Mouse (Mus musculus): ENCODE data around the gene Dok7.

DNA sequence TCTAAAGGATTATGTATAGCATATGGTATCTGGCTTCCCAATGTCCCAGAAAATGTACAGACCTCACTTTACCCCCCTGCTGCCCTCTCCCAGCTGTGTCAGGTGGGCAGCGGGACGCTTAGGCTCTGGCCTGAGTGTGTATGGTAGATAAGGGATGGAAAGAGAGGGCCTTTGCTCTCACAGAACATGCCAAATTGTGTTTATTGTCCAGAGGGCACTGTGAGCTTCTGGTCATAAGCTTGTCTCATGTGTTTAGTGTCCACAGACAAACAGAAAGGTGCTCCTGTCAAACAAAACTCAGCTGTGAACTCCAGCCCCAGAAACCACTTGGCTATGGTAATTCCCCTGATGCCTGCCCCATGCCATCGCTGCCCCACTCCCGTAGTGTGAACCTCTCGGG, 26.8 kb upstream of the Dok7 start:
- TF ChIP-seq POLR2A (IDR thresholded peaks at IDR 0.05; ENCODE audit: low read depth, low read length) (no peak), CTCF (IDR thresholded peaks at IDR 0.05; ENCODE audit: borderline replicate concordance, insufficient read depth, low read length) (no peak)
